Comparison of ENCODE assay signal across 8 mouse cellular contexts in the genomic region with DNA sequence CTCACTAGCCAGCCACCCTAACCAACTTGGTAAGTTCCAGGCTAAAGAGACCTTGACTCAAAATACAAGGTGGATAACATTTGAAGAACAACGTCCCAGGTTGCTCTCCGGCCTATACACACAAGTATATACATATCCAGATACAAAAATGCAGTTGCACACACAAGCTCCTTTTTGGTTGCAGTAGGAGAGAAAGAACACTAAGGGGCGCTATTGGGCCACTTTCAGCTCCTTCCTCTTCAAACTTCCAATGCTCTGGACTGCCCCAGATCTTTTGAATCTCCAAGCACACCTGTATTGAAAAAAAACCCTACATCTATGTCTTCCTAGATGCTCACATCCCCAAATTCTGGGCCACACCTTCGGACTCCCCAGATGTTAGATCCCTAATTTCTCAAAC.
A peak's percentile ranks its signal among the peaks of the same experiment; 100 is the strongest.
DNase-seq lines count a peak whose midpoint lies in the region; ATAC-seq and TF ChIP-seq lines count a peak whose summit lies in the region.

No protein-coding gene starts in this region.

- no peaks in the 10 kb centered on the region for H3K27me3 ChIP-seq in intestine, embryonic 14.5 days (replicated peaks; ENCODE audit: control insufficient read depth, insufficient read depth, low read length)
- H3K27me3 ChIP-seq in intestine, embryonic 15.5 days (replicated peaks): no peaks in the 10 kb centered on the region
- peaks cover 17% of the 10 kb centered on the region; the same call in 1 of the 2 replicates for H3K27me3 ChIP-seq in hindbrain, embryonic 13.5 days
- no peaks in the 10 kb centered on the region for H3K27me3 ChIP-seq in lung, embryonic 14.5 days (ENCODE audit: insufficient read depth, low read length)

- peak; percentile 61 for DNase-seq in intestine, embryonic 14.5 days (ENCODE audit: low spot score)
- peak; percentile 26 for DNase-seq in Muller cell, postnatal 12 days (ENCODE audit: inconsistent ontology term)
- DNase-seq in lung, embryonic 14.5 days: peak; percentile 76
- DNase-seq in skeletal muscle tissue, adult 2 months (ENCODE audit: low read depth, low spot score): peak; percentile 36
- DNase-seq in thymus, postnatal 25 days: no peak

- H3K9me3 ChIP-seq in intestine, embryonic 14.5 days (ENCODE audit: control insufficient read depth, low read length): no peaks in the 10 kb centered on the region
- H3K9me3 ChIP-seq in intestine, embryonic 15.5 days: no peaks in the 10 kb centered on the region
- no peaks in the 10 kb centered on the region for H3K9me3 ChIP-seq in hindbrain, embryonic 13.5 days
- H3K9me3 ChIP-seq in lung, embryonic 14.5 days (ENCODE audit: low read depth, low read length): no peaks in the 10 kb centered on the region

- no peaks in the 10 kb centered on the region for H3K36me3 ChIP-seq in intestine, embryonic 14.5 days (ENCODE audit: control insufficient read depth, insufficient read depth, low read length)
- no peaks in the 10 kb centered on the region for H3K36me3 ChIP-seq in intestine, embryonic 15.5 days
- no peaks in the 10 kb centered on the region for H3K36me3 ChIP-seq in hindbrain, embryonic 13.5 days
- no peaks in the 10 kb centered on the region for H3K36me3 ChIP-seq in lung, embryonic 14.5 days (ENCODE audit: insufficient read depth)

- no peak overlapping the region for H3K4me2 ChIP-seq in intestine, embryonic 14.5 days (ENCODE audit: low read length)
- H3K4me2 ChIP-seq in intestine, embryonic 15.5 days (replicated peaks): no peak overlapping the region
- no peak overlapping the region for H3K4me2 ChIP-seq in hindbrain, embryonic 13.5 days
- H3K4me2 ChIP-seq in lung, embryonic 14.5 days: no peak overlapping the region

- no peak overlapping the region for H3K4me3 ChIP-seq in intestine, embryonic 14.5 days (ENCODE audit: low read depth, low read length)
- H3K4me3 ChIP-seq in intestine, embryonic 15.5 days (replicated peaks): no peak overlapping the region
- no peak overlapping the region for H3K4me3 ChIP-seq in hindbrain, embryonic 13.5 days
- H3K4me3 ChIP-seq in lung, embryonic 14.5 days (ENCODE audit: low read depth, low read length): no peak overlapping the region

- H3K27ac ChIP-seq in intestine, embryonic 14.5 days (ENCODE audit: low read depth): no peak overlapping the region
- no peak overlapping the region for H3K27ac ChIP-seq in intestine, embryonic 15.5 days
- no peak overlapping the region for H3K27ac ChIP-seq in hindbrain, embryonic 13.5 days
- H3K27ac ChIP-seq in lung, embryonic 14.5 days (ENCODE audit: low read depth): no peak overlapping the region

- H3K9ac ChIP-seq in intestine, embryonic 14.5 days (ENCODE audit: low read length): no peak overlapping the region
- H3K9ac ChIP-seq in intestine, embryonic 15.5 days: no peak overlapping the region
- no peak overlapping the region for H3K9ac ChIP-seq in hindbrain, embryonic 13.5 days
- H3K9ac ChIP-seq in lung, embryonic 14.5 days: no peak overlapping the region

- H3K4me1 ChIP-seq in intestine, embryonic 14.5 days (replicated peaks; ENCODE audit: control insufficient read depth, insufficient read depth, low read length): no peaks in the 10 kb centered on the region
- no peaks in the 10 kb centered on the region for H3K4me1 ChIP-seq in intestine, embryonic 15.5 days (replicated peaks)
- H3K4me1 ChIP-seq in hindbrain, embryonic 13.5 days (replicated peaks): no peaks in the 10 kb centered on the region
- no peaks in the 10 kb centered on the region for H3K4me1 ChIP-seq in lung, embryonic 14.5 days (ENCODE audit: insufficient read depth)

- TF ChIP-seq CTCF in lung, embryonic 14.5 days (IDR thresholded peaks at IDR 0.05; ENCODE audit: low read depth): peak; percentile 72

- no peak for ATAC-seq in intestine, embryonic 14.5 days (replicated peaks; ENCODE audit: low FRiP score, low TSS enrichment, low read depth)
- no peak for ATAC-seq in intestine, embryonic 15.5 days
- ATAC-seq in common myeloid progenitor, adult 5-6 weeks (replicated peaks; ENCODE audit: low read depth, poor library complexity, severe bottlenecking): 0 out of 2 replicates have a peak, but pooled peaks have one; percentile 34
- ATAC-seq in hindbrain, embryonic 13.5 days (ENCODE audit: low FRiP score): 0 out of 2 replicates have a peak, but pooled peaks have one; percentile 18
- ATAC-seq in lung, embryonic 14.5 days (ENCODE audit: insufficient read depth): no peak

- WGBS in intestine, embryonic 14.5 days: 24% methylated on average over 4 of the region's 4 CpGs
- WGBS in intestine, embryonic 15.5 days: 27% methylated on average over 4 of the region's 4 CpGs
- 26% methylated on average over 4 of the region's 4 CpGs for WGBS in hindbrain, embryonic 13.5 days
- WGBS in lung, embryonic 14.5 days: 26% methylated on average over 4 of the region's 4 CpGs

Comparison
In these comparisons a context has a peak if more than half of its experiments do, and no peak if none do; other contexts are left out.
1. ATAC-seq: peak in common myeloid progenitor, adult 5-6 weeks (single experiment) and hindbrain, embryonic 13.5 days (single experiment); none in intestine, embryonic 14.5 days (single experiment), intestine, embryonic 15.5 days (single experiment) and lung, embryonic 14.5 days (single experiment).